Mouse (Mus musculus) stomach, postnatal 0 days (tissue): ENCODE measurements around the gene Wdr82.

Source experiments
- CTCF ChIP-seq: IDR thresholded peaks from 2 replicates; pipeline ENCODE4 v1.5.1; 2016; ENCODE audit warnings: antibody characterized with exemption, low read depth, mild to moderate bottlenecking, moderate library complexity
- EP300 ChIP-seq: optimal IDR thresholded peaks from 2 replicates; pipeline ENCODE3; 2016; ENCODE audit warnings: antibody characterized with exemption

- TF ChIP-seq CTCF (no peak), EP300 (peak; percentile 88)
Observed at GRCm38 (mm10) chr9:106227790-106228429, 57.2 kb downstream of the Wdr82 start.
